Mouse (Mus musculus) heart, adult 11 months (tissue): ENCODE results near the gene Itgam.

Experiments used
- DNase-seq: peaks from one replicate; pipeline ENCODE4 v3.0.0; 2022

Gene Itgam

GRCm38 (mm10) chr7:128133596-128133995, 71.2 kb downstream of the Itgam start:
- DNase-seq, result peak; percentile 84

GRCm38 (mm10) chr7:128136927-128137326, 74.5 kb downstream of the Itgam start:
- DNase-seq, result peak; percentile 40

GRCm38 (mm10) chr7:128139611-128140010, 77.2 kb downstream of the Itgam start:
- DNase-seq, result no peak

- DNase-seq, result no peak
These were observed 88.5 kb downstream of the Itgam start for GRCm38 (mm10) chr7:128150970-128151369.

- DNase-seq, result peak; percentile 80
These were observed 91.6 kb downstream of the Itgam start, which contains the start of gene Itgad for GRCm38 (mm10) chr7:128154076-128154475. Itgad (plus strand) TSS chr7:128154376.

- peak; percentile 78 for DNase-seq
These were observed 92.5 kb downstream of the Itgam start for GRCm38 (mm10) chr7:128154924-128155323.

- peak; percentile 42 for DNase-seq
These were observed 96.4 kb downstream of the Itgam start for GRCm38 (mm10) chr7:128158688-128159354.

GRCm38 (mm10) chr7:128164001-128164400, 101.6 kb downstream of the Itgam start:
- DNase-seq, result no peak

- peak; percentile 22 for DNase-seq
These were observed 104.0 kb downstream of the Itgam start for GRCm38 (mm10) chr7:128166391-128166790.
